Mouse (Mus musculus) kidney, adult 2 months (tissue): ENCODE measurements around the gene Alkbh4. TPM values are rescaled to one million over a fixed set of nuclear protein-coding genes. Genes with fewer than 3 reads are reported as not detected.

Source experiments
- DNase-seq: peaks from one replicate; pipeline ENCODE4 v3.0.0; 2021
- H3K27ac ChIP-seq: fragments of 200-500 bp; 2 replicates; pipeline ENCODE4 v1.5.1; 2012; ENCODE audit warnings: low read depth, low read length, control low read depth, inconsistent platforms; ENCODE audit not compliant: insufficient read depth
- H3K27me3 ChIP-seq: fragments of 200-500 bp; replicated peaks from 2 replicates; pipeline ENCODE4 v1.6.1; 2012; ENCODE audit warnings: mild to moderate bottlenecking, moderate library complexity, low read length, inconsistent platforms; ENCODE audit not compliant: control insufficient read depth, insufficient read depth
- H3K36me3 ChIP-seq: fragments of 200-500 bp; 2 replicates; pipeline ENCODE4 v1.6.1; 2012; ENCODE audit warnings: mild to moderate bottlenecking, moderate library complexity, low read length, inconsistent platforms; ENCODE audit not compliant: control insufficient read depth, insufficient read depth
- H3K4me1 ChIP-seq: fragments of 200-500 bp; 2 replicates; pipeline ENCODE4 v1.6.1; 2011; ENCODE audit warnings: low read length; ENCODE audit not compliant: control insufficient read depth, insufficient read depth
- H3K4me3 ChIP-seq: fragments of 200-500 bp; 2 replicates; pipeline ENCODE4 v1.5.1; 2011; ENCODE audit warnings: mild to moderate bottlenecking, low read depth, low read length, control low read depth; ENCODE audit not compliant: insufficient read depth
- CTCF ChIP-seq: fragments of 200-500 bp; conservative IDR thresholded peaks from 2 replicates; pipeline ENCODE4 v1.5.1; 2011; ENCODE audit warnings: low read depth, mild to moderate bottlenecking, control low read depth, low read length, moderate library complexity, mixed read lengths; ENCODE audit not compliant: insufficient read depth, insufficient read length
- POLR2A ChIP-seq: fragments of 200-500 bp; IDR thresholded peaks from one replicate; pipeline ENCODE4 v1.6.1; 2011; ENCODE audit warnings: low read depth, low read length, control low read depth
- WGBS: fragments of 180-500 bp; shearing (Covaris S2); methylation state at CpG from one replicate; pipeline ENCODE4 v1.1.7; 2018; 5-methylcytosine and 5-hydroxymethylcytosine counted together
- polyA plus RNA-seq: library from polyadenylated mRNA; depleted of rRNA; stranded (reverse); fragments of >200 nt; gene quantifications from 2 replicates; pipeline ENCODE4 v1.2.3, GENCODE M21; 2012

Alkbh4 gene
- polyA plus RNA-seq, 1 experiment: 11.1 TPM

GRCm38 (mm10) chr5:136171363-136172341 is 35.7 kb downstream of the Alkbh4 start:
- no peaks in the 10 kb centered on the region for H3K36me3 ChIP-seq
- H3K27ac ChIP-seq: peak overlapping the region; percentile 64; the same call in 1 of the 2 replicates
- H3K4me1 ChIP-seq: peaks cover 10% of the 10 kb centered on the region
- DNase-seq: peak; percentile 27
- H3K27me3 ChIP-seq: no peaks in the 10 kb centered on the region
- H3K4me3 ChIP-seq: peak overlapping the region; percentile 36; the same call in 1 of the 2 replicates
- 27% methylated on average over 17 of the region's 17 CpGs for WGBS
- TF ChIP-seq POLR2A: no peak
- TF ChIP-seq CTCF: no peak

- 75% methylated on average over 9 of the region's 9 CpGs for WGBS
- no peak for DNase-seq
- H3K27ac ChIP-seq: no peak overlapping the region
- H3K36me3 ChIP-seq: no peaks in the 10 kb centered on the region
- no peak overlapping the region for H3K4me3 ChIP-seq
- TF ChIP-seq POLR2A (no peak), CTCF (no peak)
- no peaks in the 10 kb centered on the region for H3K27me3 ChIP-seq
- H3K4me1 ChIP-seq: peaks cover 10% of the 10 kb centered on the region
Measured at GRCm38 (mm10) chr5:136172939-136173338, 37.0 kb downstream of the Alkbh4 start.

- no peaks in the 10 kb centered on the region for H3K36me3 ChIP-seq
- H3K4me1 ChIP-seq: peaks cover 10% of the 10 kb centered on the region
- H3K27me3 ChIP-seq: no peaks in the 10 kb centered on the region
- TF ChIP-seq POLR2A (no peak), CTCF (no peak)
- 19% methylated on average over 9 of the region's 9 CpGs for WGBS
- DNase-seq: peak; percentile 78
- no peak overlapping the region for H3K4me3 ChIP-seq
- peak overlapping the region; percentile 26; the same call in 1 of the 2 replicates for H3K27ac ChIP-seq
Measured at GRCm38 (mm10) chr5:136173606-136174463, 37.9 kb downstream of the Alkbh4 start.

- no peak overlapping the region for H3K4me3 ChIP-seq
- no peaks in the 10 kb centered on the region; the same call in none of the 2 replicates for H3K36me3 ChIP-seq
- H3K4me1 ChIP-seq: no peaks in the 10 kb centered on the region
- DNase-seq: no peak
- TF ChIP-seq POLR2A: no peak
- no peak for TF ChIP-seq CTCF
- no peak overlapping the region for H3K27ac ChIP-seq
- WGBS: 53% methylated on average over 5 of the region's 5 CpGs
- H3K27me3 ChIP-seq: no peaks in the 10 kb centered on the region
Measured at GRCm38 (mm10) chr5:136179594-136179993, 43.6 kb downstream of the Alkbh4 start.

GRCm38 (mm10) chr5:136181197-136181596 is 45.3 kb downstream of the Alkbh4 start:
- H3K4me3 ChIP-seq: no peak overlapping the region
- no peak overlapping the region for H3K27ac ChIP-seq
- 0 out of 2 replicates have a peak, but pooled peaks cover 3% of the 10 kb centered on the region for H3K4me1 ChIP-seq
- 91% methylated on average over 6 of the region's 6 CpGs for WGBS
- TF ChIP-seq POLR2A (no peak), CTCF (no peak)
- H3K36me3 ChIP-seq: no peaks in the 10 kb centered on the region; the same call in none of the 2 replicates
- no peaks in the 10 kb centered on the region for H3K27me3 ChIP-seq
- no peak for DNase-seq

GRCm38 (mm10) chr5:136182049-136182448 is 46.1 kb downstream of the Alkbh4 start:
- TF ChIP-seq POLR2A (no peak), CTCF (no peak)
- Histone ChIP-seq H3K27ac (no peak overlapping the region), H3K27me3 (no peaks in the 10 kb centered on the region), H3K36me3 (no peaks in the 10 kb centered on the region; the same call in none of the 2 replicates), H3K4me1 (0 out of 2 replicates have a peak, but pooled peaks cover 3% of the 10 kb centered on the region), H3K4me3 (no peak overlapping the region)
- WGBS: 90% methylated on average over 6 of the region's 6 CpGs
- no peak for DNase-seq
